Mouse (Mus musculus) ES-E14 (cell line): Measurements from ENCODE around the gene Pkmyt1. TPM values are rescaled to one million over a fixed set of nuclear protein-coding genes. Genes with fewer than 3 reads are reported as not detected.

Experiments
- DNase-seq: peaks from one replicate; pipeline ENCODE4 v3.0.0-alpha.2; 2013; ENCODE audit warnings: low read depth, low spot score
- H3K27ac ChIP-seq: 2 replicates; pipeline ENCODE4 v1.5.1; 2012; ENCODE audit warnings: low read depth, mild to moderate bottlenecking, low read length, moderate library complexity, mixed read lengths; ENCODE audit not compliant: poor library complexity, insufficient read depth, severe bottlenecking
- H3K36me3 ChIP-seq: 2 replicates; pipeline ENCODE4 v1.6.1; 2012; ENCODE audit warnings: mild to moderate bottlenecking, low read length, moderate library complexity, mixed read lengths; ENCODE audit not compliant: control insufficient read depth, poor library complexity, insufficient read depth, severe bottlenecking
- H3K4me1 ChIP-seq, 2 experiments: fragments of 150-350 bp in 1 of 2; sonication (generic) in 1 of 2; 2 replicates each; pipeline ENCODE4 v1.6.1; 2012; ENCODE audit warnings: low read length in 2 of 2, mild to moderate bottlenecking in 1 of 2, mixed read lengths in 1 of 2; ENCODE audit not compliant: control insufficient read depth in 2 of 2, insufficient read depth in 2 of 2, poor library complexity in 1 of 2
- H3K4me3 ChIP-seq, 2 experiments: fragments of 150-350 bp in 1 of 2; sonication (generic) in 1 of 2; 2 replicates each; pipeline ENCODE4 v1.5.1; 2012; ENCODE audit warnings: low read length in 2 of 2, low read depth in 1 of 2, mild to moderate bottlenecking in 1 of 2, mixed read lengths in 1 of 2; ENCODE audit not compliant: insufficient read depth in 1 of 2, poor library complexity in 1 of 2, severe bottlenecking in 1 of 2
- H3K9ac ChIP-seq: 2 replicates; pipeline ENCODE4 v1.6.1; 2012; ENCODE audit warnings: low read depth, mild to moderate bottlenecking, low read length, mixed read lengths; ENCODE audit not compliant: poor library complexity, insufficient read depth, severe bottlenecking
- H3K9me3 ChIP-seq: fragments of 150-350 bp; sonication (generic); 2 replicates; pipeline ENCODE4 v1.6.1; 2012; ENCODE audit warnings: low read depth, mild to moderate bottlenecking, low read length; ENCODE audit not compliant: control insufficient read depth, insufficient read depth
- CHD2 ChIP-seq: IDR thresholded peaks from 2 replicates; pipeline ENCODE4 v1.6.1; 2014; ENCODE audit warnings: mild to moderate bottlenecking, low read depth, low read length, inconsistent platforms
- HCFC1 ChIP-seq: IDR thresholded peaks from 2 replicates; pipeline ENCODE4 v1.6.1; 2012; ENCODE audit warnings: low read length, inconsistent platforms, borderline replicate concordance; ENCODE audit not compliant: insufficient read depth
- MAFK ChIP-seq: IDR thresholded peaks from 2 replicates; pipeline ENCODE4 v1.6.1; 2014; ENCODE audit warnings: mild to moderate bottlenecking, low read depth, low read length, inconsistent platforms; ENCODE audit not compliant: insufficient read depth
- ZC3H11A ChIP-seq: IDR thresholded peaks from 2 replicates; pipeline ENCODE4 v1.6.1; 2012; ENCODE audit warnings: low read depth, mild to moderate bottlenecking, inconsistent platforms, low read length, borderline replicate concordance
- ZNF384 ChIP-seq: IDR thresholded peaks from 2 replicates; pipeline ENCODE4 v1.6.1; 2012; ENCODE audit warnings: low read depth, low read length, inconsistent platforms
- in situ Hi-C, 2 experiments: fragments of 600-800 bp; cut with MboI; formaldehyde crosslinking; loops; one replicate each; pipeline ENCODE4 v1.15.1; 2025; ENCODE audit warnings: low sequenced_read_pairs in 2 of 2, inconsistent platforms in 1 of 2; ENCODE audit not compliant: unreplicated experiment in 2 of 2
- total RNA-seq: library from RNA; depleted of rRNA; stranded (reverse); fragments of 300-350 nt; gene quantifications from 2 replicates; pipeline ENCODE4 v1.2.3, GENCODE M21; 2012

Pkmyt1 gene
- total RNA-seq, 1 experiment, result 24.1 TPM

- H3K4me1 ChIP-seq, result peaks cover 0 to 20% of the 10 kb centered on the region in 2 experiments; a peak in 1 of 4 replicates
- in situ Hi-C loops, result no loop called here
- DNase-seq, result no peak
- H3K36me3 ChIP-seq, result no peaks in the 10 kb centered on the region
- peak overlapping the region; percentile 64 for H3K4me3 ChIP-seq
- H3K9ac ChIP-seq, result peak overlapping the region; percentile 10; the same call in 1 of the 2 replicates
- TF ChIP-seq ZC3H11A (no peak), HCFC1 (no peak), MAFK (no peak), CHD2 (no peak), ZNF384 (no peak)
- H3K9me3 ChIP-seq, result no peaks in the 10 kb centered on the region
- no peak overlapping the region for H3K27ac ChIP-seq
Measured at GRCm38 (mm10) chr17:23746311-23746710, 20.2 kb downstream of the Pkmyt1 start.

- Histone ChIP-seq H3K4me1 (peaks cover 0 to 20% of the 10 kb centered on the region in 2 experiments; a peak in 1 of 4 replicates), H3K4me3 (no peak overlapping the region), H3K36me3 (no peaks in the 10 kb centered on the region; the same call in 1 of the 2 replicates), H3K9ac (no peak overlapping the region), H3K27ac (no peak overlapping the region), H3K9me3 (no peaks in the 10 kb centered on the region)
- no peak for DNase-seq
- in situ Hi-C loops, result no loop called here
- TF ChIP-seq HCFC1 (no peak), MAFK (no peak), ZC3H11A (no peak)
Measured at GRCm38 (mm10) chr17:23746767-23747166, 20.6 kb downstream of the Pkmyt1 start.

GRCm38 (mm10) chr17:23747471-23747870, 21.3 kb downstream of the Pkmyt1 start:
- no peak for TF ChIP-seq HCFC1
- no peak for TF ChIP-seq ZC3H11A
- TF ChIP-seq ZNF384, result no peak
- no peak for TF ChIP-seq MAFK

GRCm38 (mm10) chr17:23748026-23748425, 21.9 kb downstream of the Pkmyt1 start:
- no peaks in the 10 kb centered on the region for H3K9me3 ChIP-seq
- H3K4me3 ChIP-seq, result no peak overlapping the region
- in situ Hi-C loops, result no loop called here
- peaks cover 5% of the 10 kb centered on the region; the same call in 1 of the 2 replicates for H3K36me3 ChIP-seq
- no peak for TF ChIP-seq ZC3H11A
- peaks cover 0 to 17% of the 10 kb centered on the region in 2 experiments; a peak in 1 of 4 replicates for H3K4me1 ChIP-seq
- H3K27ac ChIP-seq, result no peak overlapping the region
- no peak overlapping the region for H3K9ac ChIP-seq
- DNase-seq, result no peak

More at GRCm38 (mm10) chr17:23747471-23747870, 21.3 kb downstream of the Pkmyt1 start:
- no peak for DNase-seq
- Histone ChIP-seq H3K36me3 (no peaks in the 10 kb centered on the region; the same call in 1 of the 2 replicates), H3K9ac (no peak overlapping the region), H3K27ac (no peak overlapping the region), H3K9me3 (no peaks in the 10 kb centered on the region), H3K4me3 (no peak overlapping the region), H3K4me1 (peaks cover 0 to 18% of the 10 kb centered on the region in 2 experiments; a peak in 1 of 4 replicates)
- in situ Hi-C loops, result no loop called here

GRCm38 (mm10) chr17:23748631-23749391, 22.7 kb downstream of the Pkmyt1 start:
- Histone ChIP-seq H3K4me1 (peaks cover 0 to 17% of the 10 kb centered on the region in 2 experiments; a peak in 1 of 4 replicates), H3K4me3 (no peak overlapping the region), H3K36me3 (peaks cover 10% of the 10 kb centered on the region; the same call in 1 of the 2 replicates), H3K27ac (no peak overlapping the region), H3K9me3 (no peaks in the 10 kb centered on the region), H3K9ac (no peak overlapping the region)
- peak; percentile 90 for DNase-seq
- in situ Hi-C loops, result no loop called here
- TF ChIP-seq CHD2 (no peak), ZNF384 (no peak), HCFC1 (no peak), MAFK (no peak), ZC3H11A (no peak)
